Mouse (Mus musculus): ENCODE measurements around the gene Mthfr.

Mthfr gene

DNA sequence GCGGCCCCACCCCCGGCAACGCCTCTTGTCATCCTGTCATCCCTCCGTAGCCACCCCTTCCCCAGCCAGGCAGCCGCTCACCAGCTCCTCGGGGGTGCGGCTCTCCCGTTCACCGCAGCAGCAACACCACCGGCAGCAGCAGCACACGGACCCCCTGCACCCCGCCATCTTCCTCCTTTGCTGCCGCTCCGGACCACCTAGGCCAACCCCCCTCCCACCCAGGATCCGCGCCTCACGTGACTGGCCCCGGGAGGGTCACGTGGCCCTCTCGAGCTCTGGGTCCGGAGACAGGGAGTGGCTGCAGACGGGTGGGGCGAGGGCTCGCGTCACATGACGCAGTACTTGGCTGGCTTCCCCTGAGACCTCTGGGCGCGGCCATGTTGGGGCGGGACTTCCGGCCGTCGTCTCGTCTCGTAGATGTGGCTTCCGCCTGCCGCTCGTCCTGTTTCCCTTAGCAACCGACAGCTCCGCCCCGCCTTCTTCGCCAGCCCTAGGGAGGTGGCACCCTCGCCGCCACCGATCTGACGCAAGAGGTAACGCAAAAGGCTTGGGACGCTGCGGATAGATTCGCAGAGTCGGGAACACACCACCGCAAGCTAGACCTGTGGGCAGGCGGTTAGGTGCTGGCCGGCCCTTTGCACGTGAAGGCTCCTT is at the start of gene Mthfr, which contains the start of gene Clcn6:
Gene Mthfr (plus strand): TSS at position 478 of the 654 bp plus-strand sequence.
Gene Clcn6 (minus strand): TSS at position 222 of the 654 bp plus-strand sequence.
- peak; percentile 99 for DNase-seq

DNA sequence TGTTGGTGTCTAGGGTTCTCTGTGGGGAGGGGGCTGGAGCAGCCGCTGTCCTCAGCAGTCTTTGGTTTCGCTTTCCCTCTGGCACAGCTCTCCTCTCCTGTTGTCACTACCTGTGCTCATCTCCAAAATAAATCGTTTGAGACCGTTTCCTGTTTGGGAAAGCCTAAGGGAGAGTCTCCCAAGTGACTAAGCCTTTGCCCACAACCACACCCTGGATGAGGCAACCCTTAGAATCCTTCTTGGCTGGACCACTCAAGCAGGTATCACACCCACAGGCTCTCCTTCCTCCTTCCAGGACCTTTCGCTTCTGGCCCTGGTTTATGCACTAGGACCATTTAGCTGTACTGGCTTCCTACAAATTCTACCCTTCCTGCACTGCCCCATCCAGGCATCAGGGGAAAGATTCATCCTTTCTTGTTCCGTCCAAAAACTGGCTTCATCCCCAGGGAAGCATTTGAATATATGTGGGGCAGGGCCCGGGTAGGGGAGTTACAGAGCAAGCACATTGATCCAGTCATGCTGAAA is 45.2 kb upstream of the Mthfr start:
- no peak for DNase-seq

DNA sequence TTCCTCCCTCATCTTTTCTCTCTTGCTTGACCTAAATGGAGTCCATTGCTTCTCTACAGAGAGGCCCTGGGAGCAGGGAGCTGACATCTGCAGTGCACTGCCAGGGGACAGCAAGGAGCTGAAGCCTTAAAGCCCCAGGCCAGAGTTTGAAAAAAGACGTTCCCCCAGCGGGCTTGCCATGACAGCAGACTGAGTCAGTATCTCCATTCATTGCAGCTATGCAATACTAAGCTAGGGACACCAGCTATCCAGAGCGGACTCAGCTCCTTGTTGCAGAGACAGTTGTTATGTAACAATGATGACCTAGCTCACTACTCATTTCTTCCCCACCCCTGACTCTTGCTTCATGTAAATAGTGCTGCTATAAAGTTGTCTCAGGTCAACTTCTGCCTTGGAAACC is 43.6 kb upstream of the Mthfr start:
- no peak for DNase-seq

DNA sequence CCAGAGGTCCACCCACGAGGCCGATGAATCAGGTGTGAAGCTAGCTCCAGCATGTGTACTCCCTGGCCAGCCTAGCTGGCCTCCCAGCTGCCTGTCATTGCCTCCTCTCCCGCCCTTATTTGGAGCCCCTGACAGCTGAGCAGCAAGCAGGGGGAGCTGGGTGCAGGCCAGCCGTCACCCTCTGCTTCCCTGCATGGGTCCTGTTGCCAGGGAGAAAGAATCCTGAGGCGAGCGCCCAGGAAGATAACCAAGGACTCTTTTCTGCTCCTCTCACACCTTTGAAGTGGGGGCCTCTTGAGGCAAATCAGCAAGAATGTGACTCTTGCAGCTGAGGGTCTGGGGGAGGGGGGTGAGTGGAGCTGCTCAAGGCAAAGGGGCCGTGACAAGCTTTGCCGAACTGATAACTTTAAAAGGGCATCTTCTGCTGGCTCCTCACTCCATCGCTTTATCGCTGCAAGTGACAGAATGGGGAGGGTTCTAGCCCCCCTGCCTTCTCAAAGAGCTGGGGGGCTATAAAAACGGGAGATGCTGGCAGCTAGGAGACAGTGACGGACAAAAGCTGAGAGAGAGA is 38.6 kb upstream of the Mthfr start, which contains the start of gene Nppa:
Gene Nppa (plus strand): TSS at position 521 of the 571 bp plus-strand sequence.
- no peak for DNase-seq

DNA sequence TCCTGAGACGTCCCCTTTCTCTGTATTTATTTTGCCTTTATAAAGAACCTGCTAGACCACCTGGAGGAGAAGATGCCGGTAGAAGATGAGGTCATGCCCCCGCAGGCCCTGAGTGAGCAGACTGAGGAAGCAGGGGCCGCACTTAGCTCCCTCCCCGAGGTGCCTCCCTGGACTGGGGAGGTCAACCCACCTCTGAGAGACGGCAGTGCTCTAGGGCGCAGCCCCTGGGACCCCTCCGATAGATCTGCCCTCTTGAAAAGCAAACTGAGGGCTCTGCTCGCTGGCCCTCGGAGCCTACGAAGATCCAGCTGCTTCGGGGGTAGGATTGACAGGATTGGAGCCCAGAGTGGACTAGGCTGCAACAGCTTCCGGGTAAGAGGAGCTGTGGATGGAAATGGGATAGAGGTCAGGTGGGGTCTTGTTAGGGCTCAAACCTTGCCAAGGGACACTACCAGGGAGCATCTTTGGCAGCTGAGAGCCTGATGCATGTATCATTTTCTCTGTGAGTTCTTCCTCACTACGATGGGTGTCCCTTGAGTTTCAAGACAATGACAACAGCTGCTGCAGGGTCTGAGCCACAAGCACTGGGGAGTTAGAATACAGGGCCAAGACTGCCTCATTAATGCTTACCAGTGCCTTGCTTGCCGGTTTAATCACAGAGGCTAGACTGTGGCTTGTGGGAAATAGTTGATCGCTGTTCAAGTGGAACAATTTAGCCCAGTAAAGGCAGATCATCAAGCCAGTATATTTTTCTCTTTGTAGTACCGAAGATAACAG is 37.7 kb upstream of the Mthfr start:
- DNase-seq: no peak

DNA sequence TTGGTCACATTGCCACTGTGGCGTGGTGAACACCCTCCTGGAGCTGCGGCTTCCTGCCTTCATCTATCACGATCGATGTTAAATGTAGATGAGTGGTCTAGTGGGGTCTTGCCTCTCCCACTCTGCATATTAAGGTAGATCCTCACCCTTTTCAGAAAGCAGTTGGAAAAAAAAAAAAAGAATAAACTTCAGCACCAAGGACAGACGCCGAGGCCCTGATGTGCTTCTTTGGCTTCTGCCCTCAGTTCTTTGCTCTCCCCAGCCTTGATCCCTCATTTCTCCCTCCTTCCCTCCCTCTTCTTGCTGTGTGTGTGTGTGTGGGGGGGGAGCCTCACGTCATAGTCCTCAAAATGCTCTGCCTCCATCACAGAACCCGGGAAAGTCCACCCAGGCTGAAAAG is 37.0 kb upstream of the Mthfr start:
- DNase-seq: no peak

DNA sequence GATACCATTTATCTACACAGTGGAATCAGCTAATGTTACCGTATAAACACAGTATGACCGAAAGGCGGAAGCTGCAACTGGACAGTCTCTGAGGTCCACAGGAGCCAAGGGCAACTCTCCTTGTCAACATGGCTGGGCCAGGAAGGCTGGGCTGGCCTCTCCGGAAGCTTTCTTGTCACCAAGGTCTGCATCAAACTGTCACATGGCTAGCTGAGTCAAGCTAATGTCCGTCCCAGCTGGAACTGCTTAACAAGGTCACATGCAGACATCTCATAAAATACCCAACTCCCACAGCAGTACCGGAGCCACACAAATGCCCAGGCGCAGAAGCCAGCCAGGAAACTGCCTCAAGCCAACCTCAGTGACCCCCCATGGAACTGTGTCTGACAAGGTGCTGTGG is 34.5 kb upstream of the Mthfr start:
- DNase-seq: no peak

DNA sequence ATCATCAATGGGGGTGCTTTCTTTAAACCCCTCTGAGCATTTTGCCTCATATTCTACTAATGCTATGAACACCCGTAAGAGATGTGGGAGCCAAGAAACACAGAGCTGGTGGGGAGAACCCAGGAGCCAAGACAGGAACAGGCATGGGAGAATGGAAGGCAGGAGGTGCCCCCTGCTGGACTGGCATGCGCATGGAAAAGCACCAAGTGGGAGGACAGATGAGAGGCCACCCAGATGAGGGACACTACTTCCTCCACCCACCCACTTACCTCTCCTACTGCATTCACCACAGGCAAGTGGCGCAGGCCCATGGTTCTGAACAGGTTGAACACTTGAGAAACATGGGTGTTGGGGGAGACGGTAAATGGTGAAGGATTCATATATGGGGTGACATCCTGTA is 30.5 kb upstream of the Mthfr start:
- peak; percentile 33 to 64 for DNase-seq

DNA sequence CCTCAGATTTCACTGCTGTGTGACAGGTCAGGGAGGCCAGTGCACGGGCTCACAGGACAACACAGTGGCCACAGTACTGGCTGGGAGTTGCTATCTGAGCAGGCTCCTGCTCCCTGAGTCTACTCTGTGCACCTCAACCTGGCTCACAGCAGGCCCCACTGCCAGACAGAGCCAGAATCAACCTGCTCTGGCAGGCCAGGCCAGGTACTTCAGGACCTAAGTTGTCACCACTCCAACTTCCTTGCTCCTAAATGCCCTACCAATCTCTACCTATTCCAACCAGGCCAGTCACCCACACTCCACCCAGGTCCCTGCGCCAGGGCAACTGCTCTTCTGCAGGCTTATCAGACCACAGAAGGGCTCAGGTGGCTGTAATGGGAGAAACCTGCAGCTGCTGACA is 29.2 kb upstream of the Mthfr start:
- DNase-seq: peak; percentile 44 to 57

DNA sequence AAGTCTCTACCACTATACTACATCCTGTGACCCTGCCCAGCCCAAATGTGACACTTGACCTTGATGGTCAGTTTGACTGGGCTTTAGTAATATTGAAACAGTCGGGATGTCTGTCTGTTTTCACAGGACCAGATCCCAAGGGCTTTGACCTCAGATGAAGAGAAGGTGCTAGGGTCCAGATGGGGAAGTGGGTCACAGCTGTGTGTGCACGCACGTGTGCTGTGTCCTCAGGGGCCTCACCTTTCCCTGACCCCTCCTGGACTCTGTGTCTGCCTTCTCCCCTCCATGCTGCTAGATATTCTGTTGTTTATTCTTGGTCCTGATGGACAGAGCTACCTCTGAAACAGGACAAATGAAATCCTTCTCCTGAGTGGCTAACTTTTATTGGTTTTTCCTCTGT is 27.5 kb upstream of the Mthfr start:
- DNase-seq: no peak

DNA sequence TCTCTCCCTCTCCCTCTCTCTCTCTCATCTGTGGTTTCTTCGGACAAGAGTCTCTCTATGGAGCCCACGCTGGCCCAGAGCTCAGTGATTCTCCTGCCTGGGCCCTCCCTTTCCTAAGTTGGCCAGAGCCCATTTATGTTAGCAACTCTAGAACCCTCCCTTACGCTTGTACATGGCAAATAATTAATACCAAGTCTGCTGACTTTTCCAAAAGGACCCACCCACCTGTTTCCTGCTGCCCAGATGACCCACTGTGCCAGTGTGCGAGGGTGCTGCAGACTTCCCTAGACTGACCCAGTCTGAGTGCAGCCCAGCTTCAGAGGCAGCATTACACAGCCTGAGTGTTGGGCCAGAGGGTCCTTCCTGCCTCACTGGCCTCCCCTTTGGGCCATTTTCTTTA is 26.7 kb upstream of the Mthfr start:
- peak; percentile 29 to 54 for DNase-seq

DNA sequence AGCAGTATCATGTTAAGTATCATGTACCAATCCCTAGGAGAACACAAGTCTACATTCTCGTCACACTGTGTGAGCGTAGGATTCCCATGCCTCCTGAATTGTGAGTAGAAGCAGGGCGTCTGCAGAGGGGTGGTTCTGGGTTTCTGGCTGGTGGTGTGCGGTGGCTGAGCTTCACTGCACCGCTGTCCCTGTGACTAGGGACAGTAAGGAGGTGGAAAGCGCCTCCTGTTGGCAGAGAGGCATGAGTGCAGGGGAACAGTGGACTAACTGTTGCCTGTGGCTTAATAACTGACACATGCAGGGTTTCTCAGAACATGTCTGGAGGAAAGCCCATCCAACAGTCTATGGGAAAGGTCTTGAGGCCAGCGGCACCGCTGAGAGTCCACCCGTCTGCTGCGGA is 23.5 kb upstream of the Mthfr start:
- no peak for DNase-seq

DNA sequence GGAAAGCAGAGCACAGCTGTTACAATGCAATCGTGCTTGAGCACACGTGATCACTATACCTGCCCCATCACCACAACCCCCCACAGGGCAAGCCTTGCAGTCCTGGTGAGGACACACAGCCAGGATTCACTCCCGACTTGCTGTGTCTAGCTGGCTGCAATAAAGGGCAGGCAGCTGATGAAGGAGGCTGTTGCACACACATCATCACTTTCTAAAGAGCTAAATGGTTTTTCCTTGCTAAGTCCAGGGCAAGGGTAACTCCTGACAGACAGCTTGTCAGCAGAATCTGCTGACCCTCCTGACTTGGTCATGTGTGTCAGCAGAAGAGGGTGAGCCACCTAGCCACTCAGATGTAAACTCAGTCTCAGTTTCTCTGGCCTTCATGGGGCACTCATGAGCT is 21.9 kb upstream of the Mthfr start:
- DNase-seq: peak; percentile 62 to 75

DNA sequence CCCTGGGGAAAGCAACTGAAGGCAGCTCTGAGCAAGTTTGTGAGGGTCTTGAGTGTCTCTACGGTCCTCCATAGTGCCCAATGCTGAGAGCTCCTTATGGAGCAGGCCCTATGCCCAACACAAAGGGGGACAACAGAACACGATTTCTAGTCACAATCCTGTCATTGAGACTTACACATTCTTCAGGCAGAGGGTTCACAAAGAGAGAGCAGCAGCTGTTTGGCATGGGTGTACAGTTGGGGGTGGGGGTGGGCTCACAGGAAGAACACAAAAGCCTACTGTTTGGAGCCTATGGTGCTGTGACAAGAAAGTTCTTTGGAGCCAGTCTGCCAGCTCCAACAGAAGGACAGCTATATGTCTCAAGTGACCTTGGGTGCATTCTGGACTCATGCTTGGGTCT is 20.5 kb upstream of the Mthfr start:
- no peak for DNase-seq

DNA sequence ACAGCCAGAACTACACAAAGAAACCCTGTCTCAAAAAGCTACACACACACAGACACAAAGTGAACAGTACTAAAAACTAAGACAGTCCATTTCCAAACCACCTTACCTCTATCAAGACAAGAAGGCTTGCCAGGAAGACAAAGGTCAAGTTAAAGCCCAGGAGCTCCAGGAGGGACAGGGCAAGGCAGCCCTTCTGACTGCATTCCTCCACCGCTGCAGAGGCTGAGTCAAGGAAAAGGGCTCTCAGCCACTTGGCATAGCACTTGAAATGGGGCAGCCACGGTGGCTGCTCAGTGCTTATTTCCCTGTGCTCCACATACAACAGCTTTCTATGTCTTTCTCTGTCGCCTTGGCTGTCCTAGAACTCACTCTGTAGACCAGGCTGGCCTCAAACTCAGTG is 14.9 kb upstream of the Mthfr start:
- DNase-seq: peak; percentile 73 to 86

DNA sequence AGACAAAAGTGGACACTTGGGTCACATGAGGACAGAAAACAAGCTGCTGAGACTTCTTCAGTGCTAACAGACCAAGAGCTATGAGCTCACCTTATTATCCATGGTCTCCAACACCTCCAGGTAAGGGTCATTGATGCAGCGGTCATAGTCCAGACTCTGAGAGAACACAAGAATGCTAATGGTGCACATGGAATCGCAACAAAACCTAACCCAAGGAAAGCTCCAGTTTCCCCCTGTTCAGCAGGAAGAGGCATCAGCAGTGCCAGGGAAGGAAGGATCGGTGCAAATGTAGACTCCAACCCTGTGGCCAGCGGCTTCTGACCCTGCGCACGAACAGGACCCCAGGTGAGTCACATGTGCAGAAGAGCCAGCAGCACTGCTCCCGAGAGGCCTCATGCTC is 9.6 kb upstream of the Mthfr start:
- DNase-seq: peak; percentile 53 to 60

DNA sequence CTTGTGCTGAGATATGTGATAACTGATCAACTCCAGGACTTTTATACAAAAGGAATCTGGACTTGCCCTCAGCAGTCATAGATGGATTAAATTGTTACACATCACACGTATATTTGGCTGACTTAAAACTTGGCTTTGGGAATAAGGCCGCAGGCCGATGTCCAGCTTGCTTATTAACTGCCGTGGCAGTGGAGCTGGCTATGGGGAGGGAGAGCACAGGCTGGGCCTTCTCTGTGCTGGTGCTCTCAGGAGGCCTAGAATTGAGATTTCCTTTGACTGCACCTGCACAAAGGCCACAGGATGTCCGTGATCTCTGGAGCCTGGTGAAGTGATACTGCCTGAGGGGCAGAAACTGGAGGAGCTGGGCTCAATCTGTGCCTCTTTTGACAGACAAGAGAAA is 8.4 kb upstream of the Mthfr start:
- peak; percentile 76 to 84 for DNase-seq

DNA sequence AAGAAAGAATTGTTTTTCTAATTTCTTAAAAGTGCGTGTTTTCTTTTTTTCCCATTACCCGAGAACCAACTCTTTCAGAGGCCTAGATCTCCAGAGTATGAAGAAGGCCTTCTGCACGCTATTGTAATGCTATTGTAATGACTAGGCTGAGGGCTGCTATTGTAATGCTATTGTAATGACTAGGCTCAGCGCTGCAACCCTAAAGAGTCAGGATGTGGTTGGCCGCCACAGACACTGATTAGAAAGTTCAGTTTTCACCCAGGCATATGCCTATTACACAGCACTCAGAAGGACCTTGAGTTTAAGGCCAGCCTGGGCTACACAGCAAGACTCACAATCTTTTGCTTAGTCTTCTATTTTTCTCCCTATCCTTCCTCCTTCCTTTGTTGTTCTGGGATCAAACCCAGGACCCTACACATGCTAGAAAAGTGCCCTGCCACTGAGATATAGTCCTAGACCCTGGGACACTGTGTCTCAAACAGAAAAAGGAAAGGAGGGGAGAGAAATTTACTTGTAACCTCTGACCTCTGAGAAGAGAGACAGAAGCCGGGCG is 4.9 kb upstream of the Mthfr start:
- DNase-seq: no peak

DNA sequence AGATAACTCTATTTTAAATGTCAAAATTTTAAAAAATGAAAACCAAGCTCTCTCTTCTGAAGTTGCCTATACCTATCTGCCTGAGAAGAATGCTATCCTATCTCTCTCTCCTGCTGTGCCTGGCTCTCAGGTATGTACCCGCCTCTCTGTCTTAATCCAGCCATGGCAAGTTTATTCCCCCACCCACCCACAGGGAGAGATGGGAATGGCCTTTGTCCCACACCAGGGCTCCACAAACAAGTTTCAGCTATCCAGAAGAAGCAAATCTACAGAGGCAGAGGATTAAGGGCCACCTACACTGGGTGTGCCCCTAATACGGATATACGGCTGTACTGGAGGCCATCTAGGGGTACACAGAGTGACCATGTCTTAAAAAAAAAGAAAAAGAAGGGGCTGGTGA is 3.4 kb upstream of the Mthfr start:
- peak in 1 of 2 experiments; percentile 45 for DNase-seq

DNA sequence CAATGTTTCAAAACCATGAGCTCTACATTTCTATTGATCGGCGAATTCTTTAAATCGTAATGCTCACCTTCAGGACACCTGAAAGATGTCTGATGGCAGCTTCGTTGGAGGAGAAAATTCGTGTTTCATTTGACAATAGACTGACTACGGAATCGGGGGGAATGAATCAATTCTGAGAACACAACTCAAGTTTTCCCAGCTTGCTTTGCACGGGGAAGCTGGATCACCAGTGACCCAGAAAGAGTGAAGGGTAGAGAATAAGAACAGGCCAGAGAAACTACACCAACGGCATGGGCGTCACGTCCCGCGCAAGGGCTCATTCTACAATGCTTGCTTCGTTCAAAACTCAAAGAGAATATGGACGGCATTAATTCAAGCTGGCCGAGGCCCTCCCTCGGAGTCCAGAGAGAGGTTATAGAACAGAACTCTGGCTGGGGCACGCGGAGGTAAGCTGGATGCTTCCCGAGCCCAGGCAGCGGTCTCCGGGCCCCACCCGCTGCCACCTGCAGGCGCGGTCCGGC is 738 bp upstream of the Mthfr start:
- DNase-seq: no peak

DNA sequence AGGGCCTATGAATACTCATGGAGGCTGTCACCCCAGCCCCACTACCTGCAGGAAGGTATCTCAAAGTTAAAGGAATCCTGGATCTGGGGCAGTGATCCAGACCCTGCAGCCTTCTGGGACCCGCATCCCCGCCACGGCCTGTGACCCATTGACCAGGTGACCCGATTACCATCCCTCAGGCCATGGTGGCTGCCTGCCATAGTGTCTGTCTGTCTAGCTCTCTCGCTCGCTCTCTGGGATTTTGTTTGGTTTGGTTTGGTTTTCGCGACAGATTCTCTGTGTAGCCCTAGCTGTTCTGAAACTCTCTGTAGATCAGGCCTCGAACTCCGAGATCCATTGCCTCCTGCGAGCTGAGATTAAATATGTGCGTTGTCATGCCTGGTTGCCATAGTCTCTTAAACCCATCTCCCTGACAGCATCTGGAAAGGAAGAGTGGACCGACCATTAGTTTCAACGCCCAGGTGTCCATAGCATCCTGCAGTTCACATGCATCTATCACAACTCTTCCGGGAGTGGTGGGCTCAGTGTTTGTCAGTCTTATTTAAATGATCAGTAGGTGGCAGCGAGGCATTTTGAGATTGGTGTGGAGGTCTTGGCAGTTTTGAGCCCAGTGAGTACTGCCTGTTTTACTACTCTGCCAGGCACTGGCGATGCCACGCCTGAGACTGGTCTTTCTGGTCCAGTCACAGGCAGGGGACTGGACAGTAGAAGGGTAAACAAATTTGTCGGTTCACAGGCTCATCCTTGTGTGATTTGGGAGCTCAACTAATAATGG is 564 bp downstream of the Mthfr start:
- DNase-seq: no peak

All from kidney, adult 8-10 months (tissue).